Mouse (Mus musculus): ENCODE measurements around the gene Apol9a. TPM values are rescaled to one million over a fixed set of nuclear protein-coding genes. Genes with fewer than 3 reads are reported as not detected.

Apol9a gene
- total RNA-seq, 1 experiment = not detected

- no peak for DNase-seq (ENCODE audit: low read depth, low spot score)
- H3K36me3 ChIP-seq (ENCODE audit: control insufficient read depth, insufficient read depth, low read length, poor library complexity, severe bottlenecking) = no peaks in the 10 kb centered on the region
- peaks cover 15 to 26% of the 10 kb centered on the region in 2 experiments for H3K4me1 ChIP-seq (ENCODE audit: control insufficient read depth in 2 of 2, insufficient read depth in 2 of 2, low read length in 2 of 2, poor library complexity in 1 of 2)
- H3K4me3 ChIP-seq (ENCODE audit: insufficient read depth in 1 of 2, low read depth in 1 of 2, low read length in 2 of 2, poor library complexity in 1 of 2, severe bottlenecking in 1 of 2) = no peak overlapping the region
- in situ Hi-C loops (cut with MboI; ENCODE audit: low sequenced_read_pairs in 2 of 2, unreplicated experiment in 2 of 2) = loop anchor here in 1 of 2 experiments (25.0 kb wide), 1 partner anchor 401 kb away; no protein-coding TSS in a partner anchor
- TF ChIP-seq HCFC1 (IDR thresholded peaks at IDR 0.05; ENCODE audit: borderline replicate concordance, insufficient read depth, low read length) (no peak), MAFK (IDR thresholded peaks at IDR 0.05; ENCODE audit: insufficient read depth, low read depth, low read length) (no peak), CHD2 (IDR thresholded peaks at IDR 0.05; ENCODE audit: low read depth, low read length) (no peak), ZC3H11A (IDR thresholded peaks at IDR 0.05; ENCODE audit: borderline replicate concordance, low read depth, low read length) (no peak), ZNF384 (IDR thresholded peaks at IDR 0.05; ENCODE audit: low read depth, low read length) (0 out of 2 replicates have a peak, but pooled peaks have one; percentile 45)
- H3K9ac ChIP-seq (ENCODE audit: insufficient read depth, low read depth, low read length, poor library complexity, severe bottlenecking) = no peak overlapping the region
- H3K9me3 ChIP-seq (ENCODE audit: control insufficient read depth, insufficient read depth, low read depth, low read length) = no peaks in the 10 kb centered on the region
- H3K27ac ChIP-seq (ENCODE audit: insufficient read depth, low read depth, low read length, poor library complexity, severe bottlenecking) = no peak overlapping the region
Measured at GRCm38 (mm10) chr15:77362952-77363351, 48.0 kb downstream of the Apol9a start.

GRCm38 (mm10) chr15:77359905-77360304 is 51.0 kb downstream of the Apol9a start:
- Histone ChIP-seq H3K9me3 (ENCODE audit: control insufficient read depth, insufficient read depth, low read depth, low read length) (no peaks in the 10 kb centered on the region), H3K4me3 (ENCODE audit: insufficient read depth in 1 of 2, low read depth in 1 of 2, low read length in 2 of 2, poor library complexity in 1 of 2, severe bottlenecking in 1 of 2) (no peak overlapping the region), H3K36me3 (ENCODE audit: control insufficient read depth, insufficient read depth, low read length, poor library complexity, severe bottlenecking) (no peaks in the 10 kb centered on the region), H3K4me1 (ENCODE audit: control insufficient read depth in 2 of 2, insufficient read depth in 2 of 2, low read length in 2 of 2, poor library complexity in 1 of 2) (peaks cover 18 to 27% of the 10 kb centered on the region in 2 experiments), H3K27ac (ENCODE audit: insufficient read depth, low read depth, low read length, poor library complexity, severe bottlenecking) (peak overlapping the region; percentile 80; the same call in 1 of the 2 replicates), H3K9ac (ENCODE audit: insufficient read depth, low read depth, low read length, poor library complexity, severe bottlenecking) (peak overlapping the region; percentile 22; the same call in 1 of the 2 replicates)
- TF ChIP-seq MAFK (IDR thresholded peaks at IDR 0.05; ENCODE audit: insufficient read depth, low read depth, low read length) (peak; percentile 88), HCFC1 (IDR thresholded peaks at IDR 0.05; ENCODE audit: borderline replicate concordance, insufficient read depth, low read length) (no peak)
- no peak for DNase-seq (ENCODE audit: low read depth, low spot score)
- in situ Hi-C loops (cut with MboI; ENCODE audit: low sequenced_read_pairs in 2 of 2, unreplicated experiment in 2 of 2) = loop anchor here in 1 of 2 experiments (25.0 kb wide), 1 partner anchor 398 kb away; no protein-coding TSS in a partner anchor

GRCm38 (mm10) chr15:77359486-77359885 is 51.4 kb downstream of the Apol9a start:
- peak overlapping the region; percentile 80 for H3K27ac ChIP-seq (ENCODE audit: insufficient read depth, low read depth, low read length, poor library complexity, severe bottlenecking)
- peak overlapping the region; percentile 22; the same call in 1 of the 2 replicates for H3K9ac ChIP-seq (ENCODE audit: insufficient read depth, low read depth, low read length, poor library complexity, severe bottlenecking)
- no peaks in the 10 kb centered on the region for H3K9me3 ChIP-seq (ENCODE audit: control insufficient read depth, insufficient read depth, low read depth, low read length)
- no peaks in the 10 kb centered on the region for H3K36me3 ChIP-seq (ENCODE audit: control insufficient read depth, insufficient read depth, low read length, poor library complexity, severe bottlenecking)
- in situ Hi-C loops (cut with MboI; ENCODE audit: low sequenced_read_pairs in 2 of 2, unreplicated experiment in 2 of 2) = loop anchor here in 1 of 2 experiments (25.0 kb wide), 1 partner anchor 397 kb away; no protein-coding TSS in a partner anchor
- no peak for TF ChIP-seq ZNF384 (IDR thresholded peaks at IDR 0.05; ENCODE audit: low read depth, low read length)
- no peak for TF ChIP-seq CHD2 (IDR thresholded peaks at IDR 0.05; ENCODE audit: low read depth, low read length)
- no peak for TF ChIP-seq MAFK (IDR thresholded peaks at IDR 0.05; ENCODE audit: insufficient read depth, low read depth, low read length)
- no peak for TF ChIP-seq ZC3H11A (IDR thresholded peaks at IDR 0.05; ENCODE audit: borderline replicate concordance, low read depth, low read length)
- no peak for TF ChIP-seq HCFC1 (IDR thresholded peaks at IDR 0.05; ENCODE audit: borderline replicate concordance, insufficient read depth, low read length)
- DNase-seq (ENCODE audit: low read depth, low spot score) = no peak
- peaks cover 18 to 31% of the 10 kb centered on the region in 2 experiments for H3K4me1 ChIP-seq (ENCODE audit: control insufficient read depth in 2 of 2, insufficient read depth in 2 of 2, low read length in 2 of 2, poor library complexity in 1 of 2)
- H3K4me3 ChIP-seq (ENCODE audit: insufficient read depth in 1 of 2, low read depth in 1 of 2, low read length in 2 of 2, poor library complexity in 1 of 2, severe bottlenecking in 1 of 2) = peak overlapping the region; percentile 20 to 85; a peak in 2 of 4 replicates

GRCm38 (mm10) chr15:77359084-77359483 is 51.9 kb downstream of the Apol9a start:
- Histone ChIP-seq H3K4me3 (ENCODE audit: insufficient read depth in 1 of 2, low read depth in 1 of 2, low read length in 2 of 2, poor library complexity in 1 of 2, severe bottlenecking in 1 of 2) (peak overlapping the region; percentile 63 to 85), H3K27ac (ENCODE audit: insufficient read depth, low read depth, low read length, poor library complexity, severe bottlenecking) (peak overlapping the region; percentile 80), H3K9me3 (ENCODE audit: control insufficient read depth, insufficient read depth, low read depth, low read length) (no peaks in the 10 kb centered on the region), H3K4me1 (ENCODE audit: control insufficient read depth in 2 of 2, insufficient read depth in 2 of 2, low read length in 2 of 2, poor library complexity in 1 of 2) (peaks cover 17 to 29% of the 10 kb centered on the region in 2 experiments), H3K36me3 (ENCODE audit: control insufficient read depth, insufficient read depth, low read length, poor library complexity, severe bottlenecking) (no peaks in the 10 kb centered on the region), H3K9ac (ENCODE audit: insufficient read depth, low read depth, low read length, poor library complexity, severe bottlenecking) (peak overlapping the region; percentile 54; the same call in 1 of the 2 replicates)
- TF ChIP-seq ZNF384 (IDR thresholded peaks at IDR 0.05; ENCODE audit: low read depth, low read length) (no peak), MAFK (IDR thresholded peaks at IDR 0.05; ENCODE audit: insufficient read depth, low read depth, low read length) (no peak), HCFC1 (IDR thresholded peaks at IDR 0.05; ENCODE audit: borderline replicate concordance, insufficient read depth, low read length) (no peak), ZC3H11A (IDR thresholded peaks at IDR 0.05; ENCODE audit: borderline replicate concordance, low read depth, low read length) (no peak), CHD2 (IDR thresholded peaks at IDR 0.05; ENCODE audit: low read depth, low read length) (no peak)
- in situ Hi-C loops (cut with MboI; ENCODE audit: low sequenced_read_pairs in 2 of 2, unreplicated experiment in 2 of 2) = loop anchor here in 1 of 2 experiments (25.0 kb wide), 1 partner anchor 397 kb away; no protein-coding TSS in a partner anchor
- no peak for DNase-seq (ENCODE audit: low read depth, low spot score)

Data from ES-E14 (cell line).